Mouse (Mus musculus) embryonic stem cell, embryonic (primary cell): ENCODE data around the gene Plcg1.

Source experiments
- CTCF ChIA-PET, 4 experiments: fragments of 300-600 bp in 2 of 4; fragments of 350-600 bp in 2 of 4; sonication (Branson Sonifier 250); formaldehyde crosslinking; loops; one replicate each; lab custom pipeline; 2022; ENCODE audit warnings: inconsistent platforms in 2 of 4; lab: Charles Lee
- POLR2A ChIA-PET, 4 experiments: fragments of 300-600 bp in 2 of 4; fragments of 350-600 bp in 2 of 4; sonication (Branson Sonifier 250); formaldehyde crosslinking; loops; one replicate each; lab custom pipeline; 2022; ENCODE audit warnings: antibody characterized with exemption in 4 of 4, inconsistent platforms in 1 of 4; lab: Charles Lee

Plcg1 gene

DNA sequence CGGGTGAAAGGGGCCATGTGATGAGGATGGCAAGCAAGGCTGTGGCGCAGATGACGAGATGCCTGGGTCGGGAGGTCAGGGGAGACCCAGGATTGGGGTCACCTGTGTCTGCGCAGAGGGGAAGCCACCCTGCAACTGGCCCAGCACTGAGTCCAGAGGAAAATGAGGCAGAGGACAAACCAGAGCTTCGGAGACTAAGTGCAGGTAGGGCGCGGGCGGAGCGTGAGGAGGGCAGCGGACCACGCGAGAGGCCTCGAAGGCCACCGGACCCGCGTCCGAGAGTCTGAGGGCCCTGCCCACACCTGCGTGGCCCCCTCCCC lies 343 bp upstream of the Plcg1 start:
- CTCF ChIA-PET: interaction anchor here in 3 of 4 experiments (1.0 to 3.8 kb wide), 7 partner anchors 13 to 154 kb away, joined by 4 to 23 read pairs (median 4); no protein-coding TSS in a partner anchor
- POLR2A ChIA-PET: interaction anchor here in 3 of 4 experiments (1.0 to 3.1 kb wide), 8 partner anchors 9 to 154 kb away, joined by 3 to 19 read pairs (median 4); partner anchors contain the start of gene Lpin3 (in 1 of the 3)

DNA sequence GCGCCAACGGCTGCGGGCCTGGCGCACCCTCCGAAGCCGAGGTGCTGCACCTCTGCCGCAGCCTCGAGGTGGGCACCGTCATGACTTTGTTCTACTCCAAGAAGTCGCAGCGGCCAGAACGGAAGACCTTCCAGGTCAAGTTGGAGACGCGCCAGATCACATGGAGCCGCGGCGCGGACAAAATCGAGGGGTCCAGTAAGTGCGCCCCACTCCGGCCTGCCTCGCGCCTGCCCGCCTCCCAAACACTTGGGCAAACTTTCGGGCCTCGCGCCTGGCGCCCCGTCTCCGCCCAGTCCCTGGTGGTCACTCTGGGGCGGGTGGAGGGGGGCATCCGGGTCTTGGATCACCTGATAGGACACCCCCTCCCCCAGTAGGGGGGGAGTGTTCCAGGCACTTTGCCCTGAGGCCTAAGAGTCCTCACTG lies 750 bp downstream of the Plcg1 start:
- ChIA-PET POLR2A (interaction anchor here (0.6 to 3.1 kb wide), 21 partner anchors 9 to 1868 kb away, joined by 3 to 19 read pairs (median 3); partner anchors contain the start of gene Lpin3 (in 1 of the 4)), CTCF (interaction anchor here (0.7 to 3.8 kb wide), 7 partner anchors 12 to 153 kb away, joined by 4 to 23 read pairs (median 6); no protein-coding TSS in a partner anchor)

DNA sequence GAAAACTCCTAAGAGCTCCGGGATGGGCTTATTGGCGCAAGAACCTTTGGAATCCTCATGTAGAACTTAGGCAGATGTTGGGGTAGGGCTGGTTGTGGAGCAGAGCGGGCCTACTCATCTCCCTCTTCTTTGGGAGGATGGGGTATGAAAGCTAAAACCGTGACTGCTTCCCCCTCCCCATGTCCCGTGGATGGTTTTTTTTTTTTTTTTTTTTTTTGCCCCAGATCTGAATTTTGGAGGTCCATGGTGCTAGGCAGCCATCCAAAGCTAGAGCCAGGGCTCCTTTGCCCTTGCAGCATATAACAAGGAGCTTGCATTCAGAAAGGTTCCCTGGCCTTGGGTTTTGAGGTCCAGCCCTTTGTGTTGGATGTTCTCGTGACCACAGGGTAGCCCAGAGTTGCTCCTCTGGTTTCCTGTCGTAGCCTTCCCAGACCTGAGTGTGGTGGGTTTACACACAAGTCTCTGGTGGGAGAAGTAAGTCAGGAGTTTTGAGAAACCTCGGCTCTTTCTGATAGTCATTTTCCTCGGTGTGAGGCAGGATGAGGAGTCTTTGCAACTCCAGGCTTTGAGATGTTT lies 1.4 kb downstream of the Plcg1 start:
- CTCF ChIA-PET: interaction anchor here (0.6 to 3.8 kb wide), 7 partner anchors 11 to 1916 kb away, joined by 3 to 23 read pairs (median 6); no protein-coding TSS in a partner anchor
- POLR2A ChIA-PET: interaction anchor here in 3 of 4 experiments (0.6 to 1.7 kb wide), 10 partner anchors 8 to 1866 kb away, joined by 3 to 8 read pairs (median 3); no protein-coding TSS in a partner anchor

DNA sequence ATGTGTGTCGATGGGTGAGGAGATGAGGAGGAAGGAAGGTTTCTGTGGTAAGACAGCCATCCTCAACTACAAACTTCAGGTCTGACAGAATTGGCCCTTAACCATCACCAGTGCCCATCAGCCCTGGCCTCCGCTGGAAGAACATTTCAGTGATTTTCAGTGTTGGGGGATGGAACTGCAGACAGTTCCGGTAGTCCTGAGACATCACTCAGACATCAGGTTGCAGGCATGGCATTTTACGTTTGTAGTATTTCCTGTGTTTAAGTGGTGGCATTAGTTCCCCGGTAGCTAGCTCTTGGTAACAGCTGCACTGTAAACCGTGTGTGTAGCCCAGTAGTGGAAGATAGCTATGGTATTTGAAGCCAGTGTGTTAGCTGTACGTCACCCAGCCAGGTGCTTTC lies 2.0 kb downstream of the Plcg1 start:
- ChIA-PET POLR2A (interaction anchor here in 2 of 4 experiments (0.6 to 1.7 kb wide), 4 partner anchors 11 to 1866 kb away, joined by 3 to 5 read pairs (median 3); no protein-coding TSS in a partner anchor), CTCF (interaction anchor here in 3 of 4 experiments (0.7 to 2.0 kb wide), 4 partner anchors 11 to 1916 kb away, joined by 3 to 9 read pairs (median 4); no protein-coding TSS in a partner anchor)

DNA sequence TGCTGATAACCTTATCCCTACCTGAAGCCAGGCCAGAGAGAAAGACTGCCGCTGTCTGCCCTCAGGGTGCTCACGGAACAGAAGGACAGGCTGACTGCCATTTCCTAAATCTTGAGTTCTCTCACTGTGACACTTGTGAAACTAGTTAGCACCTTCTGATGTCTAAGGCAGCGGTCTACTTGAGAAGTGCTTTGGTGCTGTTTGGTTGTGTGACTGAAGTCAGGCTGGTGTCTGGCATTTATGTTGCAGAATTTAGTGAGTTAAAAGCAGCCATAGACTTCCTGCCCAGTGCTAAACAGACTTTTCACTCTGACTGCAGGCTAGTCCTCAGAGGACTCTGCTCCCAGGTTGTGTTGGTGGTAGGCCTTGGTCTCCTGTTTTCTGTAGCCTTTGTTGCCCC lies 3.2 kb downstream of the Plcg1 start:
- CTCF ChIA-PET: no interaction called here

DNA sequence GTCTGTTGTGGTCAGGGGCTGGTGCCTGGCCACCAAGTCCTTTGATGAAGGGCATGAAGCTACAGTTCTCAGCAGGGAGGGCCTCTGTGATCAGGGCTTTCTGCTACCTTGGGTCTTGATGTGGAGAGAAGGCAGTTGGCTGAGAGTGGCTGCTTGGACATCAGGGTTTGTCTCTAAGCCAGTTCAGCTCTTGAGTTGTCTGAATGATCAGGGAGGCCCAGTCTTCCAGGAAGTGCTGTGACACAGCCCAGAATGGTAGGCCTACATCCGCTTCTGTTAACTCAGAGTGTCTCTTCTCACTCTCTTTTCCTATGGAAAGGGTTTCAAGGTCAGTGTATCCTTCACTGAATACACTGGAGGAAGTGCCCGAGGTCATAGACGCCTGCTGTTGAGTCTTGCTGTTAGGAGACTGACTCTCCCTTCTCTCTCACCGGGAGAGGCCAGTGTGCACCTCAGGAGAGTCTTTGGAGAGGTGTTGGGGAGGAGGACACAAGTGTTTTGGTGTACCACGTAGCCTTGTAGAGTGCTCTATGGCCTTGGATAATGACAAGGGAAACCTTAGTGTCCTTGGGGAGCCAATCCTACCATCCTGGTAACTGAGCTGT lies 4.7 kb downstream of the Plcg1 start:
- ChIA-PET POLR2A (interaction anchor here (0.5 to 1.6 kb wide), 7 partner anchors 8 to 1924 kb away, joined by 3 to 5 read pairs (median 3); no protein-coding TSS in a partner anchor), CTCF (interaction anchor here in 1 of 4 experiments (0.6 to 1.2 kb wide), 2 partner anchors 8 to 14 kb away, joined by 5 to 7 read pairs; no protein-coding TSS in a partner anchor)

More for the DNA sequence above, 3.2 kb downstream of the Plcg1 start:
- POLR2A ChIA-PET: interaction anchor here in 1 of 4 experiments (1.0 kb wide), 1 partner anchor 10 kb away, joined by 3 read pairs; no protein-coding TSS in a partner anchor

DNA sequence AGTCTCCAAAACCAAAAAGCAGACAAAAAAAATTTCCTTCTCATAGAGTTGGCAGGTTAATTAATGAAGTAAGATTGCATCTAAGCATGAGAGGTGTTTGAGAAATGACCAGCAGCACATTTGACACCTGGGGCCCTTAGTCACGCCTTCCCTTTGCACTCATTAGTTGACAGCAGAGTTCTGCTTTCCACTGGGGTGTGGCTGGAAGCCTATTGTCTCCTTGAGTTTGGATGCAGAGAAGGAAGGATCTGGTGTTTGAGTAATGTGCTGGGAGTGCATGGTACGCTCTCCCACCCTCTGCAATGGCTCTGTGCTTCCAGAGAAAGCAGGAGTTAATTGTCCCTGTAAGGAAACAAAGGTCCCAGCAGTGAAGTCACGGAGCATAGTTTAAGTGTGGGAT lies 5.4 kb downstream of the Plcg1 start:
- ChIA-PET POLR2A (interaction anchor here in 2 of 4 experiments (0.5 to 0.6 kb wide), 2 partner anchors 80 to 1923 kb away, joined by 3 read pairs; no protein-coding TSS in a partner anchor), CTCF (no interaction called here)

DNA sequence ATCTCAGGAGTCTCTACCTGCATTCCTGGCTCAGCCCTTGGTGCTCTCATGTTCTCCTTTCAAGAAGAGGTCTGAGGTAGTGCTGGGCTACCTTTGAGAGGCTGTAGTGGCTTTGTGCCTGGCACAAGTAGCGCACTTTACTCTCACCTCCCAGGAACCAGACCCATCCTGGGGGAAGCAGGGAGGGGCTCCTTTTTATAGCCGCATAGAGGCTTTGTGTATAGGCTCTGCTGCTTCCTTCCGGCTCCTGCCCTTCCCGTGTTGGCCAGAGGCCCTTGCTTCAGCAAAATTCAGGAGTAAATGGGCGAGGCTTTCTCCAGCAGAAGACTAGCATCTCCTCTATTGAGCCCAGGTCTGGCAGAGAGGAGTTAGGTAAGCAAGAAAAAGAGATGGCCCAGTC lies 7.3 kb downstream of the Plcg1 start:
- POLR2A ChIA-PET: interaction anchor here in 1 of 4 experiments (1.9 kb wide), 1 partner anchor 10 kb away, joined by 5 read pairs; no protein-coding TSS in a partner anchor
- CTCF ChIA-PET: no interaction called here

DNA sequence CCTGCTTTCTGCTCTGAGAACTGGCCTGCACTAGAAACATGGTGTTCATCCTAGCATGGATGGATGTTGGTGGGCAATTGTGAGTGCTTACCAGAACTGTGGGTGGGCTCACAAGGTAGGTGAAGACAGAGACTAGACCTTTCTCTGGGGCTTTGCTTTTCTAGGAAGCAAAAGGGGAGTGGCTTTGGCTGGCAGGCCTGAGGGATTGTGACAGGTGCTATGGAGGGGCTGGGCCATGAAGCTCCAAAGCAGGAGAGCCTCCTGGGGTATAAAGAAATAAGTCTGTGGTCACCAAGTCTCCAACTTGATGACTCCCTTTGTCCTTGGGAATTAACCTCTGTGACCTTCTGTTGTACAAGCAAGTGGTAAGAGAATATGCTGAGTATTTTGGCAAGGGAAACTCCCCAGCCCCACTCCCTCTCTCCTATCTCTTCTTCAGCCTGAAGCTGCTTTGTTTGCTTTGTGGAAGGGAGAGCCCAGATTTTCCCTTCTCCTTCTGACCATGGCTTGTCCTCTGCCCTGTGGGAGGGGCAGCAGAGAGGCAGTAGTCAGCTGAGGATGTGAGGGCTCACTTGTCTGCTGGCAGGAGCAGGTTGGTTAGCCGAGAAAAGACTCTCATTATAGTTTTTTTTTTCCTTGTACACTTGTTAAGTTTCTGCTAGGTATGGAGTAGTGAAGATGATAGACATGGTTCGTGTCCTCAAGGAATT lies 8.7 kb downstream of the Plcg1 start:
- ChIA-PET POLR2A (interaction anchor here in 3 of 4 experiments (0.7 to 1.9 kb wide), 8 partner anchors 8 to 87 kb away, joined by 3 to 5 read pairs (median 3); partner anchors contain the start of gene Plcg1 (in 1 of the 3)), CTCF (interaction anchor here in 2 of 4 experiments (0.6 to 0.7 kb wide), 3 partner anchors 19 to 1876 kb away, joined by 3 read pairs; no protein-coding TSS in a partner anchor)

DNA sequence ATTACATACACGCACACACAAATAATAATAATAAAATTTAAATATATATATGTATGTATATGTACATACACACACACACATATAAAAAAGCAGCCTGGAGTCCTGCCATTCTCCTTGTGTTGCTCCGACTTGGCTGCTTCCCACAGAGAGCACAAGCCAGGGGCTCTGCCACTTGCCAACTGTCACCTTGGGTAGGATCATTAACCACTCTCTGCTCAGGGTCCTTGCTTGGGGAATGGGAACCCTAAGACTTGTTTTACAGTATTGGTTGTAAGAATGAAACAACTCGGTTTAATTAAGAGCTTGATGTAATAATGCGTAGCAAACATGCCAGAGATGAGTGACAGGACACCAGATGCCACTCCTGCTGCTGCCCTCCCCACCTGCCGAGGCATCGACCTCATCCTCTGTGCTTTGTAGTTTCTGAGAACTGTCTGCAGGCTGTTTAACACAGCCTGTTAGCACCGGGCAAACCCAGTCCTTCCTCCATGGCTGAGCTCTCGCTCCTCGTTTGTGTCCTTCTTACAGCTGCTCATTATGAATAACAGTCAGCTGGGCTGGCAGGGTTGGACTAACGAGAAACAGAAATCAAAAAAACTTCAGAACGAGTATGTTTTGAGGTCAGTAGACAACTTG lies 9.5 kb downstream of the Plcg1 start:
- ChIA-PET POLR2A (interaction anchor here in 2 of 4 experiments (0.6 to 1.8 kb wide), 5 partner anchors 9 to 92 kb away, joined by 3 to 5 read pairs (median 3); partner anchors contain the start of gene Plcg1 (in 1 of the 2)), CTCF (interaction anchor here in 1 of 4 experiments (0.7 kb wide), 1 partner anchor 139 kb away, joined by 3 read pairs; no protein-coding TSS in a partner anchor)

DNA sequence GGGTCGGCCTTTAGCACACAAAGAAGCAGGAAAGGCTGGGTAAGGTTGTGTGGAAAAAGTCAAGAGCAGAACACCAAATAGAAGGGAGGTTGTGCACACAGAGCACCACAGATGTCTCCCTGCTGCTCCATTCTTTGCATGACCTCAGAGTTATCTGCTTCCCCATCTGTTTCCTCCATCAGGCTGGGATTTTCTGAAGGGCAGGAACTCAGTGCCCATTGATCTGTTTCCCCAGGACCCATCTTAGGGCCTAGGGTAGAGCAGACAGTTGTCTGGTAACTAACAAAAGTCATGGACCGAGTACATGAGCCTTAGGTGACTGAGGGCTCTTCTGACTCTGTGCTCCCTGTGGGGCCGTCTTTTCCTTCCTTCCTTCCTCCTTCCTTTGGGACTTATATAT lies 10.5 kb downstream of the Plcg1 start:
- ChIA-PET CTCF (no interaction called here), POLR2A (interaction anchor here in 2 of 4 experiments (0.6 to 1.1 kb wide), 3 partner anchors 10 to 91 kb away, joined by 3 to 4 read pairs (median 4); partner anchors contain the start of gene Plcg1 (in 1 of the 2))

DNA sequence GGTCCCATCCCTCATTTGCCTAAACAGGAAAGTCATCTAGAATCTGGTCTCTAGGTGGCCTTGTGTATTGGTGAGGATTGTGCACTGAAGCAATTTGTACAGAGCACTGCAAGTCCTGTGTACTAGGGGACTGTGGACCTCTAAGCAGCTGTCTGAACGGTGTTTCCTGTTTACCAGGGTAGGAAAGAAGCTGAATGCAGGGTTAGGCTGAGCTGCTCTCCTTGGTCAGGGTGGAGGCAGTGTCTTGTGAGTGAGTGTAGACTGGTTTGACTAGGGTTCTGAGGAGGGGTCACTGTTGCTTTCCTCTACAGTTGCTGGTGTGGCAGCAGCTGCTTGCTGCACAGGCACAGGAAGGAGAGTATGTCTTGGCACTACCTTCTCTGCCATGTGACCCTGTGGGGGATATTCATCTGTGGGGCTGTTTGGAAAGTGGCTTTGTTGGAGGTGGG lies 11.1 kb downstream of the Plcg1 start:
- ChIA-PET CTCF (no interaction called here), POLR2A (interaction anchor here in 1 of 4 experiments (1.0 to 1.1 kb wide), 2 partner anchors 11 to 87 kb away, joined by 4 read pairs; partner anchors contain the start of gene Plcg1)

DNA sequence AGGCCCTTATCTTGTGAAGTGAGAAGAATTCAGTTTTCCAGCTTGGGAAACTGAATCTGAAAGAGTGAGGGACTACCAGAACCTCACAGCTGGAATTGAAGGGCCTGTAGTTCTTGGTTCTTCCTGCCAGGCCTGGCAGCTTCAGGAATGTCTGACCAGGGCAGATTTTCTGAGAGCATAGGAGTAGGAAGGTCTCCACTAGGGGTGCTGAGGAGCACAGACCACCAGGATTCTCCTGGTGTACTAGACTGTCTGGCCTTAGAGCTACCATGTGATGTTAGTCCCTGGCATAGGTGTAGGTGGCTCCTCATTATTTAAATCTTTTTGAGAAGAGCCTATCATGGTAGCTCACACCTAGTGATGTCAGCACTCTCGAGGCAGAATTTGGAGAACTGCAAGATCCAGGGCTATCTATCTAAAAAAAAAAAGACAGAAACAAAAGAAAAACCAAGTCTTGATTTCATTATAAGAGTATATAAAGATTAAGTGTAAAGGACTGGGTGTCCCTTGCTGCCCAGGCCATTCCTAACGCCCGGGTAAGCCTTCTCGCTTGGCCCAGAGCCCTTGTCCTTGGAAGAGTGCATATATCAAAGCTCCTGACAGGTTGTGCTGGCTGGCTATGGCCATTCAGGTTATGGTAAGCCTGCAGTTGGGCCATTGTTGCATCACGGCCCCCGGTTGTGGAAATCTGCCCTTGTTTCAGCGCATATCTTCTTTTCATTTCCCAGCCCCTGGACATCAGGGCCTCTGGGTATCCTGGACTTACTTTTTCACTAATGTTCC lies 13.1 kb downstream of the Plcg1 start:
- ChIA-PET CTCF (interaction anchor here (0.5 to 1.7 kb wide), 39 partner anchors 9 to 1786 kb away, joined by 3 to 23 read pairs (median 4); partner anchors contain the start of gene Plcg1 (in 3 of the 4)), POLR2A (interaction anchor here in 2 of 4 experiments (0.7 to 1.6 kb wide), 13 partner anchors 9 to 1950 kb away, joined by 3 to 4 read pairs (median 3); partner anchors contain the start of gene Dhx35 (in 1 of the 2))

DNA sequence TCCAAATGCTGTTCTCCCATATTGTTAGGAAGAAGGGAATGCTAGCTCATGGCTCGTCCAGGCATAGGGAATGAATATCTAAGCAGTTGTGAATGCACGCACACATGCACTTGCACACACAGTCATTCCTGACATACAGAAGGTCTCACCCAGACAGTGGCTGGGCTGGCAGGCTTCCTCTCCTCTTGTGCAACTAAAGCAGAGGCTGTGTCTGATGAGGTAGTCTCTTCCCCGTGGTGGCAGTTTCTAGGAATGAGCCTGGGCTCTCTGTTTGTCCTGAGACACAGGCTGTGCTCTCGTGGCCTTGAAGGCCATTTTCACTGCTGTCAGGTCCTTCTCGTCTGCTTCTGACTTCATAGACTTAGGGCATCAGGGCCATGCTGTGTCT lies 13.7 kb downstream of the Plcg1 start:
- CTCF ChIA-PET: interaction anchor here (0.8 to 1.7 kb wide), 8 partner anchors 14 to 143 kb away, joined by 4 to 23 read pairs (median 6); partner anchors contain the start of gene Plcg1 (in 2 of the 4)
- POLR2A ChIA-PET: interaction anchor here in 2 of 4 experiments (0.7 to 1.5 kb wide), 5 partner anchors 10 to 116 kb away, joined by 3 to 4 read pairs (median 3); no protein-coding TSS in a partner anchor

DNA sequence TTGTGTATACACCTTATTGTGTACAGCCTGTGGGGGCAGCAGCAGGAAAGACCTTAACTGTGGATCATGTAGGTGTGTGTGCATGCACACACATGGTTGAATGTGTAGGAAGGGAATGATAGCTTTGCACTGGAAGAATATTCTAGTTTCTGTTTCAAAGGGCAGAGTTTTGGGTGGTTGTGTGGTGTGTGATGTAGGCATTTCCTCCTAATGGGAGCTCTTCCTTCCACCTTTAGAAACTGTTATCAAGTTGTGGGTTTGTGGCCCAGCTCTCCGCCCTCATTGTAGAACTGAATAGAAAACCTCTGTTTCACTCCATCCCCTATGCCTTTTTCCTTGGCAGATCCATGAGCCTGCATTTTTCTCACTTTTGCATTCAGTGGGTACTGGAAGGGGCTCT lies 14.4 kb downstream of the Plcg1 start:
- ChIA-PET POLR2A (interaction anchor here in 1 of 4 experiments (1.5 kb wide), 1 partner anchor 28 kb away, joined by 3 read pairs; no protein-coding TSS in a partner anchor), CTCF (interaction anchor here in 1 of 4 experiments (0.5 to 0.6 kb wide), 2 partner anchors 165 to 207 kb away, joined by 3 to 13 read pairs; no protein-coding TSS in a partner anchor)

DNA sequence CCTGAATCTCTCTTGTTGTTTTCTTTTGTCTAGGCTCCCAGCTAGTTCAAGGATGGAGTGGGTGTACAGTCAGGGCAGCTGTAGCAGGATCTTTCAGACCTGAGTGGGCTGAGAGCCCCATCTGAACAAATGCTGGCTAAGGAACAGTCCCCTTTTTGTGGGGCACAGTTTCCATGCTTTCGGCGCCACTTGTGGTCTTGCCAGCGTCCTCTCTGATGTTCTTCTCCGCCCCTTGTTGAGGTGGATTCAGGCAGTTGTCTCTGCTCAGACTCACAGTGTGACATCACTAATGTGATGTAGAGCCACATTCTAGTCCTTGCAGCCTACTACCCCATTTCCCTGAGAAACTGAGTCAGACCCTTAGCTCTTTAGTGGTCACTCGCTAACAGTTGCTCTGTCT lies 15.5 kb downstream of the Plcg1 start:
- ChIA-PET POLR2A (interaction anchor here in 3 of 4 experiments (0.6 to 1.2 kb wide), 5 partner anchors 13 to 191 kb away, joined by 3 to 9 read pairs (median 3); no protein-coding TSS in a partner anchor), CTCF (interaction anchor here in 3 of 4 experiments (0.6 to 1.9 kb wide), 4 partner anchors 30 to 875 kb away, joined by 3 to 5 read pairs (median 4); no protein-coding TSS in a partner anchor)
